Mouse (Mus musculus) kidney, adult 2 months (tissue): ENCODE results near the gene Wwox. TPM values are rescaled to one million over a fixed set of nuclear protein-coding genes. Genes with fewer than 3 reads are reported as not detected.

Experiments
- DNase-seq: peaks from one replicate; pipeline ENCODE4 v3.0.0; 2021
- H3K27ac ChIP-seq: fragments of 200-500 bp; 2 replicates; pipeline ENCODE4 v1.5.1; 2012; ENCODE audit warnings: low read depth, low read length, control low read depth, inconsistent platforms; ENCODE audit not compliant: insufficient read depth
- H3K27me3 ChIP-seq: fragments of 200-500 bp; replicated peaks from 2 replicates; pipeline ENCODE4 v1.6.1; 2012; ENCODE audit warnings: mild to moderate bottlenecking, moderate library complexity, low read length, inconsistent platforms; ENCODE audit not compliant: control insufficient read depth, insufficient read depth
- H3K36me3 ChIP-seq: fragments of 200-500 bp; 2 replicates; pipeline ENCODE4 v1.6.1; 2012; ENCODE audit warnings: mild to moderate bottlenecking, moderate library complexity, low read length, inconsistent platforms; ENCODE audit not compliant: control insufficient read depth, insufficient read depth
- H3K4me1 ChIP-seq: fragments of 200-500 bp; 2 replicates; pipeline ENCODE4 v1.6.1; 2011; ENCODE audit warnings: low read length; ENCODE audit not compliant: control insufficient read depth, insufficient read depth
- H3K4me3 ChIP-seq: fragments of 200-500 bp; 2 replicates; pipeline ENCODE4 v1.5.1; 2011; ENCODE audit warnings: mild to moderate bottlenecking, low read depth, low read length, control low read depth; ENCODE audit not compliant: insufficient read depth
- CTCF ChIP-seq: fragments of 200-500 bp; conservative IDR thresholded peaks from 2 replicates; pipeline ENCODE4 v1.5.1; 2011; ENCODE audit warnings: low read depth, mild to moderate bottlenecking, control low read depth, low read length, moderate library complexity, mixed read lengths; ENCODE audit not compliant: insufficient read depth, insufficient read length
- POLR2A ChIP-seq: fragments of 200-500 bp; IDR thresholded peaks from one replicate; pipeline ENCODE4 v1.6.1; 2011; ENCODE audit warnings: low read depth, low read length, control low read depth
- WGBS: fragments of 180-500 bp; shearing (Covaris S2); methylation state at CpG from one replicate; pipeline ENCODE4 v1.1.7; 2018; 5-methylcytosine and 5-hydroxymethylcytosine counted together
- polyA plus RNA-seq: library from polyadenylated mRNA; depleted of rRNA; stranded (reverse); fragments of >200 nt; gene quantifications from 2 replicates; pipeline ENCODE4 v1.2.3, GENCODE M21; 2012

Wwox gene
- polyA plus RNA-seq, 1 experiment: 15.3 TPM

DNA sequence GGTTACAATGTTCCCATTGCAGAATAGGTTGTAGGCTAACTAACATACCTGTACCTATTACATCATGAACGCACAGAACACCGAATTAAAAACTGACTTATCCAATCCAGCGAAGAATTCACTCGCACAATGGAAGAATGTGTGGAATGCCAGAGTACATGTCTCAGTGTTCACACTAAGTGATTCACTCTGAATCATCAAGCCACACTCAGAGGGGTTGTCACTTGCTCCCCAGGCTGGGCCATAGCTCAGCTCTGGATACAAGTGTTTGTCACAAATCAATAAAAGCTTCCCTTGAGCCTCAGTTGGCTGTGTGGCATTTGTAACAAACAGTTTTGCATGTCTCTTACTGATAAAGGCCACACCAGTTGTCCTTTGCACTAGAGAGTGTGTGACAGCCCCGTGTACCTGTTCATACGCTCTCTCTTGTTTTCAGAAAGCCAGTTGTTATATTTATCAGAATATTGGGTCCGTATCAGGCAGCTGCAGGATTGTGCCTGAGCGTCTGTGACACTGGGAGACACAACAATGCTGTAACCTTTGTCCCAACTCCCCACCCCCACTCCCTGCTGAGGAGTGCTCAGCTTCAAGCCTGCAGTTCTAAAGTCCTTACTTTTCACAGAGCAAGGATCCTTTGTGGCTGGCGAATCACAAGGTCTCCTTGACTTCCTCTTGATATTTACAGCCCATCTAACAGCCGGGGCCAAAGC lies 338.0 kb downstream of the Wwox start:
- H3K36me3 ChIP-seq: no peaks in the 10 kb centered on the region
- 61% methylated on average over 10 of the region's 10 CpGs for WGBS
- DNase-seq: peak; percentile 79
- H3K4me1 ChIP-seq: peaks cover 8% of the 10 kb centered on the region
- H3K4me3 ChIP-seq: no peak overlapping the region
- H3K27me3 ChIP-seq: no peaks in the 10 kb centered on the region
- no peak overlapping the region for H3K27ac ChIP-seq
- TF ChIP-seq CTCF (no peak), POLR2A (no peak)

DNA sequence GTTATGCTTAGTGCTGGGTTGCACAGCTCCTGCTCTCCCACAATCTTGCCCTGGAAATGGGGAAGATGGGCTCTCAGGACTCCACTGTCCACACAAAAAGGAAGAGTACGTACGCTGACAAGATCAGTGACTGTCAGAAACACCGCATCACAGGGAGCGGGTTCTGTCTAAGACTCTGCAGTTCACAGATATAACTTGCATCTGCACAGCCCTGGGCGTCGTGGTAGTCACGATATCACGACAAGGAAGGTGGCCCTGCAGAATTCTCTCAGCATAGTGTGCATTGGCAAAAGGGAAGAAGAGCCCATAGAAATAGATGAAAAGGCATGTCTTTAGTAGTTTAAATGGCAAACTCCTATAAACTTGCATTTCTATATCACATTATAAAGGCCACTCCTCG lies 339.5 kb downstream of the Wwox start:
- Histone ChIP-seq H3K36me3 (no peaks in the 10 kb centered on the region), H3K4me3 (no peak overlapping the region), H3K27ac (no peak overlapping the region), H3K27me3 (no peaks in the 10 kb centered on the region), H3K4me1 (peaks cover 5% of the 10 kb centered on the region)
- TF ChIP-seq POLR2A: no peak
- TF ChIP-seq CTCF: no peak
- no peak for DNase-seq
- WGBS: 95% methylated on average over 9 of the region's 9 CpGs

- no peak for TF ChIP-seq CTCF
- TF ChIP-seq POLR2A: no peak
- no peaks in the 10 kb centered on the region for H3K36me3 ChIP-seq
- no peaks in the 10 kb centered on the region for H3K27me3 ChIP-seq
- H3K4me3 ChIP-seq: no peak overlapping the region
- DNase-seq: peak; percentile 69
- WGBS: 60% methylated on average over 8 of the region's 8 CpGs
- no peak overlapping the region for H3K27ac ChIP-seq
- H3K4me1 ChIP-seq: 0 out of 2 replicates have a peak, but pooled peaks cover 2% of the 10 kb centered on the region
Observed at GRCm38 (mm10) chr8:114783321-114783720, 343.9 kb downstream of the Wwox start.

- Histone ChIP-seq H3K4me3 (no peak overlapping the region), H3K27me3 (no peaks in the 10 kb centered on the region), H3K27ac (no peak overlapping the region), H3K36me3 (no peaks in the 10 kb centered on the region), H3K4me1 (0 out of 2 replicates have a peak, but pooled peaks cover 2% of the 10 kb centered on the region)
- 94% methylated on average over 11 of the region's 11 CpGs for WGBS
- no peak for DNase-seq
- TF ChIP-seq CTCF: no peak
- no peak for TF ChIP-seq POLR2A
Observed at GRCm38 (mm10) chr8:114785834-114786233, 346.4 kb downstream of the Wwox start.

DNA sequence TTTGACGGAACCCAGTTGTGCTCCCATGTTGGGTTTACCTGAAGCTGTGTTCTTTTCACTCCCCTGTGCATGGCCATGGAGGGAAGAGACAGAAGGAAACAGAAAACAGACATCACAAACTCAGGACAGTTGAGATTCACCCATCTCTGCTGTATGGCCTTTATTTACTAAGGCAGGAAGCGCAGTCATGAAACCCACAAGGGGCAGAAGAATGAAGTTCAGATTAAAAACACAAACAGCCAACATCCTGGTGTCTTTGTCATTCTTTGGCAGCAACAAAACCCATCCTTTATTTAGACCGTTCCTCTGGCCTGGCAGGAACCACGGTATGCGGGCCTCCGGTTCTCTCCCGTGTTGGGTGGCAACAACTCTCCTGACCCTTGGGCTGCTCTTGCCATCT lies 350.2 kb downstream of the Wwox start:
- DNase-seq: no peak
- no peaks in the 10 kb centered on the region for H3K36me3 ChIP-seq
- no peak overlapping the region for H3K4me3 ChIP-seq
- 0 out of 2 replicates have a peak, but pooled peaks cover 3% of the 10 kb centered on the region for H3K4me1 ChIP-seq
- TF ChIP-seq POLR2A (no peak), CTCF (no peak)
- WGBS: 81% methylated on average over 7 of the region's 7 CpGs
- H3K27ac ChIP-seq: no peak overlapping the region
- no peaks in the 10 kb centered on the region for H3K27me3 ChIP-seq

- Histone ChIP-seq H3K27me3 (no peaks in the 10 kb centered on the region), H3K27ac (no peak overlapping the region), H3K36me3 (no peaks in the 10 kb centered on the region), H3K4me1 (0 out of 2 replicates have a peak, but pooled peaks cover 3% of the 10 kb centered on the region), H3K4me3 (no peak overlapping the region)
- no peak for DNase-seq
- no peak for TF ChIP-seq POLR2A
- no peak for TF ChIP-seq CTCF
- 46% methylated on average over 7 of the region's 7 CpGs for WGBS
Observed at GRCm38 (mm10) chr8:114790754-114791153, 351.3 kb downstream of the Wwox start.

DNA sequence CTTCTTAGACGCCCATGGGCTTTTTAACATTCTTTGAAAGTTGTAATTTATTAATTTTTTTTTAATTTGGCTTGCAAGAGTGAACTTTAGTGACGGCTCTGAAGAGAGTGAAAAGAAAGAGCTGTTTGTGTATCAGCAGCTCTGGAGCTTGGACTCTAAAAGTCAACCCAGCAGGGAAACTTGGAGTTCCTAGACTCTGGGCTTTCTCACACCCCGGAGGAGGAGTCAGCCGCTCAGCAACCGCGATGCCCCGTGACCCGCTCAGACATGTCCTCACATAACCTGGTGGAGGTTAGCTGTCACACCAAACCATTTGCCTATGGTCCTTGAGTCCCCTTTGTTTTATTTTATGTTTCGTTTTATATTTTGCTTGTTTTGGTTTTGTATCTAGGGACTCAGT lies 354.2 kb downstream of the Wwox start:
- WGBS: 44% methylated on average over 9 of the region's 9 CpGs
- Histone ChIP-seq H3K36me3 (no peaks in the 10 kb centered on the region), H3K4me1 (0 out of 2 replicates have a peak, but pooled peaks cover 3% of the 10 kb centered on the region), H3K27ac (no peak overlapping the region), H3K27me3 (no peaks in the 10 kb centered on the region), H3K4me3 (no peak overlapping the region)
- DNase-seq: peak; percentile 60
- TF ChIP-seq POLR2A (no peak), CTCF (no peak)
